Mouse (Mus musculus): ENCODE data around the gene Rec114. TPM values are rescaled to one million over a fixed set of nuclear protein-coding genes. Genes with fewer than 3 reads are reported as not detected.

The Rec114 gene
- total RNA-seq, 2 experiments from 2014 or later, result not detected

DNA sequence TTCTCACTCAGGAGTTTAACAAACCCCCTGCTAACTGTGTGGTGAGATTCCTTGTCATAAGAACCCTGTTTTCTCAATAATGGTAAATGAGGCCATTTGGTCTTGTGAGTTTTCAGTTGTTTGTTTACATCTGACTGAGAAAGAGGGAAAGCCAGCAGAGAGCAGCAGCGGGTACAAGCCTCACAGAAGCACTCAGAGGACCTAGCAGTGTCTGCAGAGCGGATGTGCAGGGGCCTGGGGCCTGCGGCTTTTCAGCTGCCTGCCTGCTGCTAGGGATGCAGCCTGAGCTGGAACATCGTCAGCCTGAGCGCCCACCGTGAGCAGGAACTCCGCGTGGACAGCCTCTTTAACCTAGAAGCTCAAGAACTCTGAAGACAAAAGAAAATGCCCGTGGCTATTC lies 77.6 kb downstream of the Rec114 start:
- no peak for DNase-seq (ENCODE audit: low spot score in 2 of 2)

DNA sequence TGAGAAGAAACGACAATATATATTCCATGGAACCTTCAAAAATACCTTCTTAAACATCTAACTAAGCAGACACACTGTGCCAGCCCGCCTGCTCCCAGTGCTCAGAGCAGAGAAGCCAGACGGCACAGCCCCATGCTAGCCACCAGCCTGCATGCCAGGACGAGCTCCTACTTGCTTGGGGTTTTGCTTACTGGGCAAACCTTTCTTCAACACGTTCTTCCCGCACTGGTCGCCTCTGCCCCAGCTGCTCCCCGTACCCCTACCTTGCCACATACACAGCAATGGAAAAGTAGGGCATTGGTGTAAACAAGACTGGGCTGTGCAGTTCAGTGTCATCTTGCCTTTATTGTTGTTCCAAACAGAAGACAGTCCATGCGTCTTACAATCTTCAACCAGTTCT lies 78.3 kb downstream of the Rec114 start:
- no peak for DNase-seq (ENCODE audit: low spot score in 2 of 2)

DNA sequence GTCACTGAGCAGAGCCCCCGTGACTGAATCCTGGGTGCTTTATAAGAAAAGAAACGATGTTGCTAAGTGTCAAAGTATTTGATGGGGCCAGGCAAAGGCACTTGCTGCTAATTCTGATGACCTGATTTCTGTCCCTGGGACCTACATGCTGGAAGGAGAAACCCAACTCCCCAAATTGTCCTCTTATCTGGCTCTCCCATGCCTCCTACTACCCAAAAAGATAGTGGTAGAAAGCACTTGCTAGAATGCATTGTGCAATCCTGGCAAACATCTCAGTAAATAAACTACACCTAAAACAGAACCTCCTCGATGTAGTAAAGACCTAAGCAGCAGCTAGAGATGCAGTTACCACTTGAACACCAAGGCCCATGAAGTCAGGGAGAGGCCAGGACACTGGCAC lies 81.0 kb downstream of the Rec114 start:
- no peak for DNase-seq (ENCODE audit: low spot score in 2 of 2)

DNA sequence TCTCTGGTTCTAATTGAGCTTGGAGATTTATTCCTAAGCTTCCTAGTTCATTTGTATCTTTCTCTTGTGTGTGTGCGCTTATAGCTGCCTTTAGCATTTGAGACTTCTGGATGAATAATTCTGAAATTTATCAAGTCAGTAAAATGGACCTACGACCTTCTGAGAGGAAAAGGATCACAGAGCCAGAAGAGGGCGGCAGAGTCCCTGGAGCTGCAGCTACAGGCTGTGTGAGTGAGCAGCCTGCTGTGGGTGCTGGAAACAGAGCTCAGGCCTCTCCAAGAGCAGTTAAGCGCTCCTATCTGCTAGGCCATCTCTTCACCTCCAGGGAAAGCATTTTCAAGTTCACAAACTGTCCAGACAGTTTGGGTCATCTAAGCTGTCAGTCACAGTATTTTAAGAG lies 81.8 kb downstream of the Rec114 start:
- no peak for DNase-seq (ENCODE audit: low spot score in 2 of 2)

DNA sequence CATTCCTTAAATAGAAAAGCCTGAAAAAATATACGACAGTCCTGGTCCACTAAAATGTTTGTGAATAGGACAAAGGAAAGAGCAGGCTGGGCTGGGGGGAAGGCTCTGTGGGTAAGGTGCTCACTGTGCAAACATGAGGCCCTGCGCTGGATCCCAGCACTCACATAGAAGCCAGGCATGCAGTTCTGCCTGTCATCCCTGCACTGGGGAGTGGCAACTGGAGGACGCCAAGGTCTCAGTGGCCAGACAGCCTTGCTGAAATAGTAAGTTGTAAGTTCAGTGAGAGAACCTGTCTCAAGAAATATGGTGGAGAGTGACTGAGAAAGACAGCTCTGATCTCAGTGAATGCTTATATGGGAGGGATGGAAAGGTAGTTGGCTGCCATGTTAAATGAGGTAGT lies 83.1 kb downstream of the Rec114 start:
- DNase-seq (ENCODE audit: low spot score in 2 of 2), result no peak

DNA sequence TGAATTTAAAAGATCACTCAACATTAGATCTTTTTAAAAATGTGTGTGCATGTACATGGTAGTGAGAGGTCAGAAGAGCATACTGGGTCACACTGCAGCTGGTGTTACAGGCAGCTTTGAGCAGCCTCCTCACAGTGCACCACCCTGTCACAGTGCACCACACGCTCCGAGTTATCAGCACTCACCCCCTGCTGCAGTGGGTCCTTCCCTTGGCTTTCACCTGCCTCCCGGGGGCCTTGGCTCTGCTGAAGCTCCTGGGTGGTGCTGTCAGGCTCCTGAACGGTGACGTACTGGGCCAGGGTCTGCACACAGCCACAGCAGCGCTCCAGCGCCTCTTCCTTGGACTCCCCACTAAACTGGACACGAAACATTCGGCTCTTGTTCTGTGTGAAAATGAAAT lies 83.8 kb downstream of the Rec114 start:
- no peak for DNase-seq (ENCODE audit: low spot score in 2 of 2)

DNA sequence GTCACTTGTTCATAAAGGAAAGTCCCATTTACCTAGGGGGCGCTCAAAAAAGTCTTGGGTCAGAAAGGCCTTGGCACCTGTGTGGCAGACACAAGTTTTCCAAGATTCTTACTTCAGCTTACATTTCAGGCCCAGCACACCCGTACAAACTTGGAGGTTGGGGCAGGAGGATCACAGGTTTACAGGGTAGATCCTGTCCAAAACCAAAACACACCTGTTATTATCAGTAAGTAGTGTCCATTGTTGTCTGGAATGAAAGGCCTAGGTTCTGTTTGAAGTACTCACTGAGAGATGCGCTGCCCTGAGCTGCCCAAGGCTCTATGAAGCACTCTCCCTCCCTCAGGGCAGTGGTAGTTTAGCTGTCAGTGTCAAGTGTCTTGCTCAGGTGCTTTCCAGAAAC lies 84.4 kb downstream of the Rec114 start:
- no peak for DNase-seq (ENCODE audit: low spot score in 2 of 2)

DNA sequence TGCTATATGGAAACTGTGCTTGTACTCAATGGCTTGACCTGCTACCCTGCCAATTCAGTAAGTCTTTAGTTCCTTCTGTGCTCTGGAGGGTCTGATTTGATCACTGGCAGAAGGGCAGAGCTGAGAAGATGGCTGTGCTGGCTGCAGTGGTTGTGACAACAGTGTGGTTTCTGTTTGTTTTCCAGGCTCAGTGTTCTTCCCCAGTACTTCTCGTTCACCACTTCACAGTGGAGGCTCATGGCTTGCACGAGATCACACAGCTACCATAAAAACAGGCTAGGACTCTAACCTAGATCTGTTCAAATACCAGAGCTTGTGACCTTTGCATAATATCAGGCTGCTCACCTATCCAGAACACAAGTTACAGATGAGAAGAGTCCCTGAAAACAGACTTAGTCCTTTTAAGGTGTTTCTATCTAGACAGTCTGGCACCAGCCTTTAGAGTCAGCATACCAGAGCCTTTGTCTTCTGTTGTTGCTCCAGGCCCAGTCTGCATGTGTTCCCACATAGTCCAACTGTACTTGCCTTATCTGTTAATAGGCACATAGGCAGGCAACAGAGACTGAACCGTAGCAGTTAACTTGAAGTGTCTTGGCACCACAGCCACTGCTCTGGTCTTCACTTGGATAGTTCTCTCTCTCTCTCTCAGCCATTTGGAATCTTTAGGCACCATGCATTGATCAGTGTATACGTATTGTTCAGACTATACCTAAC lies 85.0 kb downstream of the Rec114 start:
- no peak for DNase-seq (ENCODE audit: low spot score in 2 of 2)

DNA sequence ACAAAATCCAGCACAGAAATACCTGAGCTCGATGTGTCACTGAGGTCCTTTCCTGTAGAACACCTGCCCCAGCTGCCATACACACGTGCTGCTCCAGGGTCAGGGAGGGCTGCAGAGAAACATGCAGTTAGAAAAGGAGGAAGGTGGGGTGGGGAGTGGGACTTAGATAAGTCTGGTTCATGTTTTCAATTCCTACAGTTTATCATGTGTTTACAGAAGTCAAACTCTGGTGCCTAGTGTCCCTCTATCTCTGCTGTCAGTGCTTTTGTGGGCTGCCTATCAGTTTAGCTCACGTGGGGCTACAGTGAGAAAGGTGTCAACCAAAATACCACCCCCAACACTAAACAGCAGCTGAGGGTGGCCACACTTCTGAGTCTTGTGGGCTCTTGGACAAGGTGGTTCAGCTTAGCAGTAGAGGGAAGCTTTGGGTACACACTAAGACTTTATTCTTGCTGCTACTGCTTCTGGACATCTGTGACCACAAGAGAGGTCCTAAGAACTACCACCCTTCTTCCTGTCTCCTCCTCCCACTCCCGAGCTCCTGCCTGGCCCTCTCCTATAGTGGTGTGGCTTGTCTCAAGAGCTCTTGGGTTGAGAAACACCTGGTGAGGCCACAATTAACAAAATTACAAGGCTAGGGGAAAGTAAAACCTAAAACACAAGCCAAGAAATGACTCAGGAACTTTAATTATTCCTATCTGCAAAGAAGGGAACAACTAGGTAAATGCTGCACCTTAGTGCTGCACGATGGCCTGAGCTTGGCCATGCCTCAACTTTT lies 85.8 kb downstream of the Rec114 start:
- no peak for DNase-seq (ENCODE audit: low spot score in 2 of 2)

DNA sequence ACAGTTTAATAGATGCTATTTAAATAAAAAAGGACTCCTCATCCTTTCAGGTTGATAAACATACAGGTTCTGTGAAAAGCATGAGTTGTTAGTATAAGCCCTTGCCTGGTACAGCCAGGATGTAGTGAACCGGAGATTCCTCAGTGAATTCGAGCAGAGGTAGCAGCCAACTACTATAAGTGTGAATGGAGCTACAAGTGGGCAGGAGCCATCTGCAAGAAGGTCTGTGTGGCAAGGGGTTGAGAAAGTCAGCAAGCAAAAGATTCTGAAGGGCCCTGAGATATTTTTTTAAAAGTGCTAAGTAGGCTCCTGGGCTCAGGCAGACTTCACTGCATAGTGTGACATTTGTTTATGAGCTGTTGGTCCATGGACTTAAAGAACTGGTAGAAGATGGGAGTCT lies 86.9 kb downstream of the Rec114 start:
- no peak for DNase-seq (ENCODE audit: low spot score in 2 of 2)

DNA sequence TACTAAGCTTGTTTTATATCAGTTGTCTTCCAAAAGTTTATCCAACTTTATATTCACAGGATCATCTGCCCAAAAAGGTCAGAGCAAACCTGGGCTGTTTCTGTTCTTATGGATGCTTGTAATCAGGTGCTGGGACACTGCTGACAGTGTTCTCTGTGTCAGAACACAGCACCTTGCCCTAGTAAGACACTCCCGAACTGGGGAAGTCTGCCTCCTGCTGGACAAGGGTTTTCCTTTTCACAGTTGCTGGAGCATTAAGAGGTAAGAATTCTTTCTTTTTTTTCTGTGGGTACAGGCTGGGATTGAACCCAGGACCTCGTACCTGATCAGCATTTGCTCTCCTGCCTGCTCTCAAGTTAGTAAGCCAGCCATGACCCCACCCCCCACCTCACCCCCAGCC lies 87.4 kb downstream of the Rec114 start:
- DNase-seq (ENCODE audit: low spot score in 2 of 2), result no peak

DNA sequence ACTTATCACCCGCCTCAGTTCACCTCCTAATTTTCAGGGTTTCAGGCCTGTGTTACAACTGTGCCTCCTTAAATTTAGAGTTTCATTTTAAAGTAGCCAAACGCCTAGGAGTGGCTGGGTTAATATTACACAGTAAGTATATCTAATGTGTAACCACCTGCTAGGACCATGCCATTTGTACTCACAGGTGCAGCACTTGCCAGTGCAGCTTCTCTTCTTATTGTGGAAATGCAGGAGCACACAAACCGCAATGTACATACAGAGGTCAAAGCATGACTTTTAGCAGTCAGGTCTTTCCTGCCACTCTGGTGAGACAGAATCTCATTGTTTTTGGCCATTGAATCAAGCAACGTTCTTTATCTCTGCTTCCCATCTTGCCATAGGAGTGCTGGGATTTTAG lies 89.3 kb downstream of the Rec114 start:
- DNase-seq (ENCODE audit: low spot score in 2 of 2), result no peak

DNA sequence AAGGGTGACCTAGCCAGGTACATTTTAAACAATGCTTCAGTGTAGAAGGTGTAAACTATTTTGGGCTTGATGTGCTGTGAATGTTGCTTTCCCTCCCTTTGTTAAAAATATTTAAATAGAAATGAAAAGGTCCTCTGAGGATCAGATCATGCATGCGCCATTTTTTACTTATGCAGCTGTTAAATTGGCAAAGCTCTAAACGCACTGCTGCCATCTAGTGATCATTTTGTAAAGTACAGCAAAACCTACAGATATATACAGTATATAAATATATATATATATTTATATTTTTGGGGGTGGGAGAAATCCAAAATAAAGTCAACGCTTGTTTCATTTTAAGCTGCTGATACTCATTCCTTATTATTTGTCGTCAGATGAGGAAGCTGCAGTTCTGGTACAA lies 91.8 kb downstream of the Rec114 start:
- DNase-seq (ENCODE audit: low spot score in 2 of 2), result peak in 1 of 2 experiments; percentile 60

DNA sequence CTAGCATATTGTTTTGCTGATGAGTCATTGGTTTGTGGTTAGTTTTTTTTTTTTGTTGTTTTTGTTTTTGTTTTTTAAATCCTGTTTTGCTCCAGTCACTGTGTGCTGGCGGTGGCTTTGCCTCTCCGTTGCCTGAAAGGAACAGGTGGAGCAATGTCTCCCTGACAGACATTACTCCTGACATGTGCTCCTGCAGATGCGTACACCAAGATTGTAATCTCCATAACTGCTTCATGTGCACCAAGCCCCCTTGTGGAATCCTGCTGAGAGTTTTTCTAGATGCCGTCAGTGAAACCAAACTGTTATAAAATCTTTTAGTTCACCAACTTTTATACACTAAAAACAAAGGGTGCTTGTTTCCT lies 94.5 kb downstream of the Rec114 start:
- no peak for DNase-seq (ENCODE audit: low spot score in 2 of 2)

DNA sequence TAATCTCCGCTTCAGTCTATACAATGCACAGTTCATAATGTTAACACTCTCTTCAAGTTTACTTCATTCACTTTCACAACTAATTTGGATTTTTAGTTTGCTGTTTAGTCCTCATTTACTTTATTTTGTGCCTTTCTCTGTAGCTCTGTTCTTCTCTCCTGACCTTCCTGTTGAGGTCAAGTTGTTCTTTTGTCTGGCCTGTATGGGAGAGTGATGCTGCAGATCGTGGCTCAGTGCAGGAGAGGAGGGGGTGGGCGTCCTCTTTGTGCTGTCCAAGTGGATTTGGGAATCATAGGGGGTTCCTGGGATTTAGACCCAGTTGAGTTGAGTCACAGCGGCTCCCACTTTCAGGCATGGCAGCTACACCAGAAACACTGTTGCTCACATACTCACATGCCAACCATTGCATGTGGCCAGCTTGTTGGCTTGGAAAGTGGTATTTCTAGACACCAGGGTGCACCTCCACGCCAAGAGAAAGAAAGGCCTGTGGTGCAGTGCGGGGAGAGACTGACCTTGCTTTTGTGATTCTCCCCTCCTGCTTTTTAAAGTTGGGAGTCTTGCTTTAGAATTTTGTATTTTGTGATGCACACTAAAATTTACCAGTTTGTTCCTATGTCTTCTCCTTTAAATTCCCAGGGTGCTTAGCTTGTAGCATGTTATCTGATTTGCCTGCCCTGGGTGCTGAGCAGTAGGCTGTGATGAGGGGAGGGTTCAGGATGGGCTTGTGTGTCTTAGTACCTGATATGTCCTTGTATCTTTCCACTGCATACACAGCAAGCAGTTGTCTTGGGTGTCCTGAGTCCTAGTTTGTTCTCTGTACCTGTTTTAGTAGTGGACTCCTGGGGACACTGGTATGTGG lies 95.1 kb downstream of the Rec114 start:
- no peak for DNase-seq (ENCODE audit: low spot score in 2 of 2)

DNA sequence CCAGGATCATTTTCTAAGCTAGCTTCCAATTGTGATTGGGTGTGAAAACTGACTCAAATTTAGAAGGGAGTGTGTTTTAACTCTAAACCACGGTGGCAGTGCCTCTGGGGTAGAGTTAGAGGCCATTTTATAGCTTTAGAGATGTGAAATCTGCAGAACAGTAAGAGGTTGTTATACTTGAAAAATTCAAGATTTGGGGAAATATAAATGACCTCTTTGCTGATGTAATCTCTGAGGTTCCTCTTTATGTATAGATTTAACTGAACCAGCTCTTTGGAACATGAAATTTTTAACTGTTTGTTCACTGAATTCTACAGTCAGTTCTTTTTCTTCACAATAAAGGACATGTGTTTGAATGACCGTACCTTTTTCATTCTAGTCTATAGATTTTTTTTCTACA lies 113.3 kb downstream of the Rec114 start:
- no peak for DNase-seq (ENCODE audit: low spot score in 2 of 2)

DNA sequence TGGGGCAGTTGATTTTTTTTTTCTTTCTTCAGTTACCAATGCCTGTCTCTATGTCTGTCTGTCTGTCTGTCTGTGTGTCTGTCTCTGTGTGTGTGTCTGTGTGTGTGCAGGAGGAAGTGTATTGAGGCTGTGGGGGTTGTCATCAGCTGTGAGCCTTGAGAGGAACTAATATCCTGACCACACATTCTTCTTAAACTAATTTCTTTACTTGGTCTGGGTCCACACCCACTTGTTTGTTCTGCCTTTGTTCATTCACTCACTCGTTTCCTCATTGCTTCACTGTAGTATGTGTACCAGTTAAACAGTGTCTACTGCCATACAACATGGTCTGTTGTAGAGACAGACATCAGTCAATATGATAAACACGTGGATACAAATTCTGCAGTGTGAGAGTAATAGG lies 116.6 kb downstream of the Rec114 start:
- no peak for DNase-seq (ENCODE audit: low spot score in 2 of 2)

DNA sequence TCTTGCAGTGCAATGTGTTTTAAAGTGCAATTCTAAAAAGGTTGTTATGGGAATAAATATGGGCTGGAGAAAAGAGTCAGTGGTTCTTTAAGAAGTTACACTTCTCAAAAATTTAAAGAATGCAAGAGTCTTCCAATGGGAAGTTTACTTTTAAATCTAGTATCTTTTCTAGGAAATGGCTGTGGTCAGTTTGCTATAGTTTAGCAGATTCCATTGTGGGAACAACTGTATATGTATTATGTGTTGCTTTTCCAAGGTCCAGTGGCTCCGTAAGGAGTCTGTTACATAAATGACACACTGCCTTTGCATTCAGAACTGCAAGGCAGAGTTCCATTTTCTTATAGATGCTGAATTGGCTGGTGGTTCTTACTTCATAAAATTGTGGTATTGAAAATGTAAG lies 120.8 kb downstream of the Rec114 start:
- no peak for DNase-seq (ENCODE audit: low spot score in 2 of 2)

DNA sequence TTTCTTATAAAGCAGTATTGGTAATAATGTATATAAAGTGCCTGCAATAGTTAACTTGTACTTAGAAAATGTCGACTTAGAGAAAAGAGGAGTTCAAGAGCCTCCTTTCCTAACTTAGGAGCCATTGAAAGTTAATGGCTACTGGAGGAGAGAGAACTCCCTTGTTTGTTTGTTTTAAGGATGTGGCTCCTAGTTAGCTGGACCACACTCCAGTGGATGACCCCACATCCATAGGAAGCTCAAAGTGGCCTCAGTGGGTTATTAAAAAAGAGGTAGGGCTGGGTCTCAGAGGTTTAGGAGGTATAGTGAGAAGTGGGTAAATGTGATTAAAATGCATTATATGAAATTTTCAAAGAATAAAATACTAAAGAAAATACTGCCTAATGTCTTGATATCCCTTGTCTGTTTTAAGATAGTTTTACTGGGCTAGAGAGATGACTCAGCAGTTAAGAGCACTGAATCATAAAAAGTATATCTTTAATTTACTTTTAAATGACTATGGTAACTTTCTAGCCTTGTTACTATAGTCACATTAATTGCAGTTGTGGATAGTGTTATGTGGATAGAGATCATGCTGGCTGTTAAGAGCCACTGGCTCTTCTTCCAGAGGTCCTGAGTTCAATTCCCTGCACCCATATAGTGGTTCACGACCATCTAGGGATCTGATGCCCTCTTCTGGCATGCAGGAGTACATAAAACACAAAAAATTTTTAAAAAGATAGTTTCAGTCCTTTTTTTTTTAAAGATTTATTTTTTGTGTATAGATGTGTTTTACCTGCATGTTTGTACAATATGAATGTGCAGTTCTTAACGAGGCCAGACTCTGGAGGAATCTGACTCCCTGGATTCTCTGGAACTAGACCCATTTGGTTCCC lies 128.5 kb downstream of the Rec114 start:
- DNase-seq (ENCODE audit: low spot score in 2 of 2), result no peak

DNA sequence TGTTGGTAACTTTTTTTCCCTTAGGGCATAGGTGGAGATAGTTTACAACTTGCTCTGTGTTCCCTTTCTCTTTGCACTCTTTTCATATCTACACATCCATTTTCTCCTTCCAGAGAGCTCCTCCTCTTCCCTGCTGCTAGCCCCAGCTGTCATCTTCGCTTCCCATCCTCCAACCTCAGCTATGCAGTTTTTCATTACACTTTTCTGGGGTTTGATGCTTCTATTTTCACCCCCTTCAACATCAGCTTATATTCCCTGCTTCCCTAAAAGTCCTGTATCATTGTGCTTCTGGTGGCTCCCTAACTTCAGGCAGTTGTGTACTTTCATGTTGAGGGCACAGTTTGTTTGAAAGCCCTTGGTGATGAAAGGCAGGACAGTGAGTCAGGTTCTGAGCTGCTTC lies 130.0 kb downstream of the Rec114 start:
- DNase-seq (ENCODE audit: low spot score in 2 of 2), result no peak
